Mouse (Mus musculus) natural killer cell, adult 2 months (primary cell): ENCODE measurements at regions not wholly inside any gene's neighbourhood (a gene's known extent, or its start where the extent isn't known, plus 50 kb on each side); places are given as distances from the start of the nearest gene placed in this dataset.

Experiments
- DNase-seq, 2 experiments: peaks; one replicate each; pipeline ENCODE4 v3.0.0; 2022; ENCODE audit warnings: low spot score in 2 of 2

GRCm38 (mm10) chr11:63754826-63755225, 167.3 kb downstream of the Hs3st3b1 start:
- no peak for DNase-seq

GRCm38 (mm10) chr11:63758313-63758712, 163.8 kb downstream of the Hs3st3b1 start:
- no peak for DNase-seq

GRCm38 (mm10) chr11:63761561-63761960, 160.5 kb downstream of the Hs3st3b1 start:
- no peak for DNase-seq

DNA sequence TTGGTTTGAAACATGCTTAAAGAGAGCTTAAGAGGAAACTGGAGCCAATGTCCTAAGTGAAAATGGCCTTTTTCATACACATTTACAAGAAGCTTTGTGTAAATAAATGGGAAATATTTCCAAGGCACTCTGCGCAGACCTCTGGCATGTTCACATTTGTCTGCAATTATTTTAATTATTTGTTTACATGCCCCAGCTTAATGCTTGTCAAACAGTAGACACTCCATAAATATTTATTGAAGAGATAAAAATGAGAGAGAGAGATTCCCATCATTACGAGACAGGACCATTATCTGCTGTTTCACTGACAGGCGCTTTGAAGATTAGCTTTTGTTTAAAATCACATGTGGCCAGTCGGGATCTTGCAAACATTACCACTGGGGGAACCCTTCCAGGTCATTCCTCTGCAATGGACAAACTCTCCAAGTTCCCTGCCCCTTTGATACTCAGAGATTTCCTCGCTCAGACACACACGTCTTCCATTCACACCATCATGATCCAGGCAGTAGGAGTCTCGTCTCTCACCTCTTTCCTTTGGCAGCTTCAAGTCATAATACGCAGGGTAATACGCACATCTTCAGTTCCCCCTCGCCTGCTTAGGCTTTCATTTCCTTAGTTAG, 154.3 kb downstream of the Hs3st3b1 start:
- DNase-seq, result no peak

- no peak for DNase-seq
These were observed 152.4 kb downstream of the Hs3st3b1 start for GRCm38 (mm10) chr11:63769738-63770137.

- DNase-seq, result no peak
These were observed 146.7 kb downstream of the Hs3st3b1 start for GRCm38 (mm10) chr11:63775382-63775781.

DNA sequence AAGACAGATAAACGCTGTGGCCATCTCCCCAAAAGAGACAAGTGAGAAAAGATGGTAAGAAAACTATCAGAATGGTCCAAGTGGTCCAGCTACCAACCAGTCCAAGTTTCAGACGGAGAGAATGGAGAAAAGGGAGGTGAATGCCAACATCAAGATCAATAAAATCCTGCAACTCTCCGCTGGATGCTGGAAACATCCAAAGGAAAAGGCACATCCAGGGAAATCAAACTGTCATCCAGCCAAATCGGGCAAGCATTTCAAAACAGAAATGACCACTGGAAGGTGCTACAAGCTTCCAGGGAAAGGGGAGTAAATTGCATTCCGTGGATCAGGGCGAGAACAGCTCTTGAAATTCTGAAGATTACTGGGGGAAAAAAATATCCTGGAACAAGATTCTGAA, 142.7 kb downstream of the Hs3st3b1 start:
- DNase-seq, result no peak

DNA sequence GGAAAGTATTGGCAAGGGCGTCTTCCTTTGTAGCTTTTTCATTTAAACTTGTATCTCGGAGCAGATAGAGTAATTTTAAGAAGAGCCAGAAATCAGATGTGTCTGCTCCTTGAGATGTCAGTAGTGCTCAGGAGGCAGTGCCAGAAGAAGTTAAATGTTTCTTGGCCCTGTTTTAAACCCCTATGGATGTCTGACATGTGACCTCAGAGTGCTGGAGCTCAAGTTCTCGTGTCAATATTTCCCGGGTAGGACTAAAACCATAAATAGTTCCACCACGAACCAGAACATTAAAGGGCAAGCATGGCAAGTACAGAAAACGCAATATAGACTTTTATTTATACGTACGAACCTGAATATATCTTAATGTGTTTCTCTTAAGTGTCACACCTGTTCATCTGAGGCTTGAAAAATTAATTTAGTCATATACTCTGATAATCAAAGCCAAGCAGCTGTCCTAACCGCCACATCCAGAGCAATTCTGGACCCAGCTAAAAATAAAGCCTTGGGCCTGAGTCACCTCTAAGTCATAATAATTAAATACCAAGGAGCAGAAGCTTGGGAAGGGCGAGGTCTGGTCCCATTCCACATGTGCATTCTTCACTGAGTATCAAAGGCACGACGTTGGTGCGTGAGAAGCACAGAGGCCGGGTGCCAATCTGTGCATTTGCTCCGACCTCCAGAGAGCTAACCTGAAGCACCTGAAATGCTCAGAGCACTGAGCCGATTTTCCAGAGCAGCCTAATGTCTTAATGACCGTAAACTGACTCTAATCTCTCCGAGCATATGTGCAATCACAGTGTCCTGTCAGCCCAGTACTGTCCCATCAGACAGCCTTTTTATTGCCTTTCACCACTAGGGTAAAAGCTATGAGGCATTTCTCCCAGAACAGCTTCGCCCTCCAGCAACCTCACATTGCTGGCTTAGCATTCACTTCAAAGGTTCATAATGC, 139.8 kb downstream of the Hs3st3b1 start:
- DNase-seq, result no peak

- DNase-seq, result no peak
These were observed 136.7 kb downstream of the Hs3st3b1 start for GRCm38 (mm10) chr11:63785281-63785886.

- no peak for DNase-seq
These were observed 136.1 kb downstream of the Hs3st3b1 start for GRCm38 (mm10) chr11:63785965-63786364.

DNA sequence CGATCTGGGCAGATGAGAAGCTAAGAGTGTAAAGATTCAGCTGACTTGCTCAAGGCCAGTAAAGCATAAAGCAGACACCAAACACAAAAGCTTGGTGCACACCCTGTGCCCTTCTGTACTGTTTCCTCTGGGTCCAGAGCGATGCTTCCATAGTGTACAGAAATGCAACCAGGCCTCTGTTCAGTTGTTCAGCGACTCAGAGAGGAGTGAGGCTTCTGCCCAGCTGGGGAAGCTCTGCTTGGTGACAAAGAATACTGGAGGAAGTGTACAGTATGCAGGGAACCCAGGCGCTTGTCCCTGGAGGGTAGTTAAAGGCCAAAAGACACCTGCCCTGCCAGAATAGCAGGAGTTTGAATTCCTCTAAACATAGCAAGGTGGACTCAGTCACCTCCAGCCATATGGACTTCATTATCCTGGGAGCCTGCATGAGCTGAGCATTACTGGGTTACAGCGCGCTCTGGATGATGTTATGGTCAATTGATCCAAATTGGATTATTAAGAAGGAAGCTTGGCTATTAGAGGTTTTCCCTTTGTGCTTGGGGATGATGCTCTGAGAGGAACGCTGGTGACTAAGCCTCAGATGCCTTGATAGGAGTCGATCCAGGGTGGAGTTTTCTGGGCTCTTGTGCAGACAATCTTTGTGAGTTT, 132.5 kb downstream of the Hs3st3b1 start:
- no peak for DNase-seq

GRCm38 (mm10) chr11:63791004-63791862, 130.9 kb downstream of the Hs3st3b1 start:
- no peak for DNase-seq

- DNase-seq, result no peak
These were observed 128.2 kb downstream of the Hs3st3b1 start for GRCm38 (mm10) chr11:63793732-63794503.

DNA sequence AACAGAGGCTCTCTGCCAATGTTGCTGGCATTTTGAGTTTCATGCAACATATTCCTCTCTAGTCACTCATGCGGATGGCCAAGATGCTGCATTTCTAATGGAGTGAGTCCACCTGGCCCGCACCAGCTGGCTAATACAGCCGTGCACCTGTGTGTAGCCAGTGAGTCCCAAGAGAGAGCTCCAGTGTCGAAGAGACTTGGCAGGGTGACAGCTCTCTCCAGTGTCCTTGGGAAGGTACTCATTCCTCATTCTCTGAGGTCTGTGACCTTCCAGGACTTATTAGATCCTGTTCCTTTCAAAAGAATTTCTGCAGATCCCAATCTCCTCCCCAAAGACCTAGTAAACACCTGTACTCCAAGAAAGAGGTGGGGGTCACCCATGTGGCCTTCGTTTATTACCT, 109.9 kb downstream of the Hs3st3b1 start:
- no peak for DNase-seq

- DNase-seq, result no peak
These were observed 99.2 kb downstream of the Hs3st3b1 start for GRCm38 (mm10) chr11:63822847-63823246.

DNA sequence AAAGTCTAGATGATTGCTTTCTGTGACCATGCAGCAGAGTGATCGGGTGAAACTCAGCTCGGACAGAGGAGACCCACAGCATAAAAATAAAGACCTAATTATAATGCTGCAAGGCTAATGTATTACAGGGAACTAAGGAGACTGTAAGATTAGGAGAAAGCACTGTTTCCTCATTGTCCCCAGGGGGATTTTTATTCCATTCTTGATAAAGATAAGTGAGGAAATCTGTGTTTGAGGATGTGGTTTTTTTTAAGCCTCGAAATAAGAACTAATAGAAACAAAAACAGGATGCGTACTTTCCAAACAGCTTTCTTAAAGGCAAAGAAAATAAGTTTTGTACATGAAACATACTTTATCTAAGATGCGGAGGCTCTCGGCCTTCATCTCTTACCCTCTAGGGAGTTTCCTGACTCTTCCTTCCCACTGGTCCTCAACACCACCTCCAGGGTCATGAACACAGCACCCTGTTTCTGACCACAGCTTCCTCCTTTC, 94.8 kb downstream of the Hs3st3b1 start:
- no peak for DNase-seq

DNA sequence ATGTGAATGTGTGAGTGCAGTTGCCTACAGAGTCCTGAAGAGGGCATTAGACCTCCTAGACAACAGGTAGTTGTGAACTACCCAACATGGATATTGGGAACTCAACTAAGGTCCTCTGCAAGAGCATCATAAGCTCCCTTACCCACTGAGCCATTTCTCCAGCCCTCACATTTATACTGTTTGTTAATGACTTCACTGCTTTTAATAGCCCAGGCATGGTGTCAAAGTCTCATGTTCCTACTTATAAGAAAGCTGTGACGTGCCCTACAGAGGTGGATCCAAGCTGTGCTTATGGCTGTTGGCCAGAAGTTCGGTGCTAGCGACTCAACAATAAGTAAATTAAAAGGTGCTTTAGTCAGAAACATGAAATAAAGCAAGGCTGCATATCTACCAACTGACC, 88.6 kb downstream of the Hs3st3b1 start:
- DNase-seq, result no peak

DNA sequence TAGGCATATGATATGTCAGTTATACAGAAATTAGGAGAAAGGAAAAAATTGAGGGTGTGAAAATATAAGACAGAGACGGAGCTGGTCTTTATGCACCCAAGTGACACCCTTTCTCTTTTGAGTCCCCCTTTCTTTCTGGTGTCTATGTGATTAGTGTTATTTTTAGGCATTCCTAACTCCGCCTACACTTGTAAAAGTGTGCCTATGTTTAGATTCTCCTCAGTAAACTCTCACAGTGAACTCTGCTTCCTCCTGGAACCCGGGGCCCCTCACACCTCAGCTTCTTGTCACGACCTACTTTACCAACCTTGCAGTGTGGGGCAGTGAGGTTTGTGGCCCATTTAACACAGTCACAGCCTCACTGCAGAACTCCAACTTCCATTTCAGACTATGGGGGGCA, 88.0 kb downstream of the Hs3st3b1 start:
- no peak for DNase-seq

DNA sequence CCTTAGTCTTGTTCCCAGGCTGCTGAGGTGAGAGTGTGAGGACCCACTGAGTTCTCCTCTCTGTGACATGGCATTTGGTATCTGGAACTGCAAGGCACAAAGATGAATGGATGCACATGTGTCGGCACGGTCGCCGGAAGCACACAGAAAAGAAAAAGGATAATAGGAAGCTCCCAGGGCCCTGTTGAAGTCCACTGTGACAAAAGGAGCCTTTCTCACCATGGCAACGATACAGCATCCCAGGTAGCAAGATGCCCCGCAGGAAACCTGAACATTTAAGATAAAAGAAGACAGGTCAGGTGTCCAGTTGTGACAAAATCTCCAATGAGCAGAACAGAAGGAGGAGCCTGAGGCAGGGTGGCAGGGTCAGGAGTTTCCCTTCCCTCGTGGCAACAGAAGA, 87.5 kb downstream of the Hs3st3b1 start:
- DNase-seq, result no peak
